Mouse (Mus musculus) CH12.LX (cell line): ENCODE data around the gene Uso1.

Experiments
- CHD2 ChIP-seq: IDR thresholded peaks from 2 replicates; pipeline ENCODE4 v1.6.1; 2011; ENCODE audit warnings: low read length, improper control_type of control experiment
- CTCF ChIP-seq, 2 experiments: IDR thresholded peaks in 1 of 2; conservative IDR thresholded peaks in 1 of 2; 2 replicates each; pipeline ENCODE4 v1.5.1; 2011 to 2012; ENCODE audit warnings: low read depth in 2 of 2, low read length in 2 of 2, improper control_type of control experiment in 1 of 2, inconsistent platforms in 1 of 2, mild to moderate bottlenecking in 1 of 2, moderate library complexity in 1 of 2
- EP300 ChIP-seq: IDR thresholded peaks from 2 replicates; pipeline ENCODE4 v1.6.1; 2011; ENCODE audit warnings: low read length, improper control_type of control experiment
- IRF4 ChIP-seq: IDR thresholded peaks from 2 replicates; pipeline ENCODE4 v1.6.1; 2014; ENCODE audit warnings: low read depth, mild to moderate bottlenecking, inconsistent platforms, low read length, improper control_type of control experiment
- KAT2A ChIP-seq: IDR thresholded peaks from 2 replicates; pipeline ENCODE4 v1.6.1; 2012; ENCODE audit warnings: low read length, improper control_type of control experiment, inconsistent platforms; ENCODE audit not compliant: insufficient replicate concordance
- MAX ChIP-seq: IDR thresholded peaks from 2 replicates; pipeline ENCODE4 v1.6.1; 2011; ENCODE audit warnings: low read length, improper control_type of control experiment
- POLR2A ChIP-seq: IDR thresholded peaks from 2 replicates; pipeline ENCODE4 v1.6.1; 2011; ENCODE audit warnings: low read depth, mild to moderate bottlenecking, improper control_type of control experiment, low read length
- POLR2AphosphoS2 ChIP-seq: IDR thresholded peaks from 2 replicates; pipeline ENCODE4 v1.6.1; 2011; ENCODE audit warnings: low read depth, low read length, improper control_type of control experiment
- RCOR1 ChIP-seq: conservative IDR thresholded peaks from 2 replicates; pipeline ENCODE4 v1.6.1; 2012; ENCODE audit warnings: low read depth, mild to moderate bottlenecking, inconsistent platforms, low read length, improper control_type of control experiment
- TBP ChIP-seq: conservative IDR thresholded peaks from 2 replicates; pipeline ENCODE4 v1.6.1; 2011; ENCODE audit warnings: low read depth, low read length, improper control_type of control experiment
- USF1 ChIP-seq: IDR thresholded peaks from 2 replicates; pipeline ENCODE4 v1.6.1; 2014; ENCODE audit warnings: low read depth, mild to moderate bottlenecking, inconsistent platforms, low read length, improper control_type of control experiment

DNA sequence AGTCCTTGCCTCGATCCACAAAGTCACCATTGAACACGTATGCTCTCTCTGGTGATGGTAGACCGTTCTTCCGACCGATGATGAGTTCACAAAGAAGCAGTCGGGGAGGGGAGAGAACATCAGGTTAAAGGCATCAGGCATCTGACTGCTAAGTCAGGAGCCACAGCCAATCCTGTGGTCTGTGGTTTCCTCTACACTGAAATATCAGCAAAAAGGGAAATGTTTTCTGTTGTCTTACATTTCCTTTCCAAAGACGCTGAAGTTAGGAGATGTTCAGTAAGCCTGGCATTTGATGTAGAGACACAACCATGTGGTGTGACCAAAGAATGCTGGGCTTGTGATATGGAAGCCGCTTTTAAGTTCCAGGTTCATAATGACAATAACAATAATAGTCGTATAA, 107.7 kb downstream of the Uso1 start:
- TF ChIP-seq CTCF (conservative IDR thresholded peaks at IDR 0.05 in 1 of 2, IDR thresholded peaks at IDR 0.05 in 1 of 2; ENCODE audit: low read depth in 2 of 2, low read length in 2 of 2), result no peak
- TF ChIP-seq MAX, result no peak
- TF ChIP-seq POLR2A, result no peak
- no peak for TF ChIP-seq CHD2
- TF ChIP-seq EP300, result no peak
- TF ChIP-seq POLR2AphosphoS2, result no peak
- no peak for TF ChIP-seq RCOR1
- TF ChIP-seq KAT2A, result no peak
- no peak for TF ChIP-seq USF1
- TF ChIP-seq IRF4, result no peak
- TF ChIP-seq TBP, result no peak
